Mouse (Mus musculus) sigmoid colon, adult 10 weeks (tissue): ENCODE results near the gene Mmp17. TPM values are rescaled to one million over a fixed set of nuclear protein-coding genes. Genes with fewer than 3 reads are reported as not detected.

Source experiments
- polyA plus RNA-seq: library from polyadenylated mRNA; stranded (reverse); fragments of 350-450 nt; fragmentation: Illumina TruSeq; extraction: RNeasy Lipid Tissue Mini Kit (QIAGEN cat#74804); gene quantifications from one replicate; pipeline ENCODE4 v1.2.3, GENCODE M21; 2014; ENCODE audit warnings: low read depth, low replicate concordance

Gene Mmp17
- 0.16 TPM for polyA plus RNA-seq

DNA sequence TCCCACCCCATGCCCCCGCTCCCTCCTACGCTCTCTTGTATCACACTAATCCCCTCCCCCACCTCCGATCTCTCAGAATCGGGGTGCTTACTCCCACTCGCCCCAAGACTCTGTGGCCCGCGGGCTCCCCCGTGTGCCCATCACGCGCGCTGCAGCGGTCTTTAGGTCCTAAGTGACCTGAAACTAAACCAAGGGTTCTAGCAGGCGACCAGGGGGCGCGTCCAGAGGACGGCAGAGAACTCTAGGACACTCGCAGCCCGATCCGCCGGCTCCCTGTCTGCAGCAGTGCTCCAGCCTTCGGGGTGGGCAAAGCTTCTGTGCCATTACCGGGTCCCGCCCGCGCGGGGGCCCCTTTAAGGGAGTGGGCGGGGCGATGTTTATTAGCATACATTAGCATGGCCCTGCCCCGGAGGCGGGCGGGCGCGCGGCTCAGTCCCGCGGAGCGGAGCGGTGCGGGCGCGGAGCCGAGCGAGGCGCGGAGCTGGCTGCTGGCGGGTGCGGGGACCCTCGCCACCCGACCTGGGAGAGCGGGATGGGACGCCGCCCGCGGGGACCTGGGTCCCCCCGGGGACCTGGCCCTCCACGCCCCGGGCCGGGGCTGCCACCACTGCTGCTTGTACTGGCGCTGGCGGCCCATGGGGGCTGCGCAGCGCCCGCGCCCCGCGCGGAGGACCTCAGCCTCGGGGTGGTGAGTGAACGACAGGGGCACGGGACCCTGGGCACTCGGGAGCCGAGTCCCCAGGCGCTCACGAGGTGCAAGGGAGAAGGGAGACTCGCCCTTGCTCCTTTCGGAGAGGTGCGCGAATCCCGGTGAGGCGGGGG, at the start of gene Mmp17:
Mmp17 (plus strand) TSS at position 409 of the 822 bp plus-strand sequence.

Other genes starting within 250 kb of the Mmp17 start
- gene Sfswap, start 82.9 kb upstream of the Mmp17 start, polyA plus RNA-seq, result 59.7 TPM
- gene Zfp11, start 85.9 kb downstream of the Mmp17 start, polyA plus RNA-seq, result 4.0 TPM
- gene Sept14, start 124.3 kb downstream of the Mmp17 start, polyA plus RNA-seq, result not detected
- gene Mrps17, start 131.3 kb downstream of the Mmp17 start, polyA plus RNA-seq, result 62.1 TPM
- 85.1 TPM for gene Nipsnap2, start 140.9 kb downstream of the Mmp17 start, polyA plus RNA-seq
- 3.7 TPM for gene Psph, start 203.3 kb downstream of the Mmp17 start, polyA plus RNA-seq